In the genomic region with DNA sequence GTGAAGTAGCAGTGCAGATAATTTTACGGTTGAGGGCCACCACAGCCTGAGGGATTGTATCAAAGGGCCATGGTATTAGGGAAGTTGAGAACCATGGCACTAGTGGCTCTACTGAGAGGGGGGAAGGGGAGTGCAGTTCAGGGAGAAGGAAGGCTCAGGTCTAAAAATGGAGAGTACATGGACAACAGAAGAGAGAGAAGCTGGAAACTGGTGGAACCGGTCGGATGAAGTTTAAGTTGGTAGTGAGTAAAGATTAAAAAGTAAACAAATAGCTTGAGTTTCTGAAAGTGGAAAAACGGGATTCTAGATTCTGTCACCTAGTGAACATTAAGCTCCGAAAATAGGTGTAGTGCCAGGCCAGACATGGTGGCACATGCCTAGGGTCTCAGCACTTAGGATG, we compare ENCODE assay signal across 21 mouse cellular contexts. TPM values are rescaled to one million over a fixed set of nuclear protein-coding genes. Genes with fewer than 3 reads are reported as not detected.
DNase-seq lines count a peak whose midpoint lies in the region; ATAC-seq and TF ChIP-seq lines count a peak whose summit lies in the region.
"Had no signal": no experiment of that assay in that cellular context is flagged by ENCODE, and none has a peak within 500 bp of the region (broad histone marks: within the 10 kb centered on the region; RNA-seq: fewer than 3 reads in every experiment).

No protein-coding gene starts in this region.

- no peaks in the 10 kb centered on the region for H3K4me1 ChIP-seq in intestine, embryonic 15.5 days (replicated peaks)
- H3K4me1 ChIP-seq in intestine, postnatal 0 days (replicated peaks; ENCODE audit: control insufficient read depth, insufficient read depth, low read length): no peaks in the 10 kb centered on the region
- no peaks in the 10 kb centered on the region for H3K4me1 ChIP-seq in ES-E14 (ENCODE audit: control insufficient read depth in 2 of 2, insufficient read depth in 2 of 2, low read length in 2 of 2, poor library complexity in 1 of 2)
- no peaks in the 10 kb centered on the region for H3K4me1 ChIP-seq in lung, embryonic 14.5 days (ENCODE audit: insufficient read depth)
- H3K4me1 ChIP-seq: limb, embryonic 13.5 days; liver, embryonic 15.5 days had no signal

- no peak overlapping the region for H3K4me2 ChIP-seq in intestine, embryonic 15.5 days (replicated peaks)
- H3K4me2 ChIP-seq in intestine, postnatal 0 days (replicated peaks; ENCODE audit: low read depth): no peak overlapping the region
- no peak overlapping the region for H3K4me2 ChIP-seq in lung, embryonic 14.5 days
- H3K4me2 ChIP-seq: limb, embryonic 13.5 days; liver, embryonic 15.5 days; neural tube, embryonic 12.5 days had no signal

- in situ Hi-C loops in ES-E14 (cut with MboI; ENCODE audit: low sequenced_read_pairs in 2 of 2, unreplicated experiment in 2 of 2): loop anchor here in 1 of 2 experiments (10.0 kb wide), 1 partner anchor 154 kb away; a partner anchor contains a TSS

- no peak overlapping the region for H3K9ac ChIP-seq in intestine, embryonic 15.5 days
- no peak overlapping the region for H3K9ac ChIP-seq in intestine, postnatal 0 days (ENCODE audit: low read depth, low read length)
- no peak overlapping the region for H3K9ac ChIP-seq in ES-E14 (ENCODE audit: insufficient read depth, low read depth, low read length, poor library complexity, severe bottlenecking)
- no peak overlapping the region for H3K9ac ChIP-seq in lung, embryonic 14.5 days
- H3K9ac ChIP-seq: forebrain, postnatal 0 days; limb, embryonic 13.5 days; liver, embryonic 15.5 days; neural tube, embryonic 12.5 days had no signal

- H3K4me3 ChIP-seq in intestine, embryonic 15.5 days (replicated peaks): no peak overlapping the region
- no peak overlapping the region for H3K4me3 ChIP-seq in intestine, postnatal 0 days (ENCODE audit: low read depth, low read length)
- no peak overlapping the region for H3K4me3 ChIP-seq in ES-E14 (ENCODE audit: insufficient read depth in 1 of 2, low read depth in 1 of 2, low read length in 2 of 2, poor library complexity in 1 of 2, severe bottlenecking in 1 of 2)
- no peak overlapping the region for H3K4me3 ChIP-seq in lung, embryonic 14.5 days (ENCODE audit: low read depth, low read length)
- H3K4me3 ChIP-seq: heart, adult 2 months; left cerebral cortex, adult 2 months; limb, embryonic 13.5 days; liver, embryonic 15.5 days; neural tube, embryonic 12.5 days had no signal

- no peak overlapping the region for H3K27ac ChIP-seq in intestine, embryonic 15.5 days
- no peak overlapping the region for H3K27ac ChIP-seq in intestine, postnatal 0 days (ENCODE audit: low read depth, low read length)
- H3K27ac ChIP-seq in ES-E14 (ENCODE audit: insufficient read depth, low read depth, low read length, poor library complexity, severe bottlenecking): no peak overlapping the region
- H3K27ac ChIP-seq in lung, embryonic 14.5 days (ENCODE audit: low read depth): peak overlapping the region; percentile 50; the same call in 1 of the 2 replicates
- H3K27ac ChIP-seq: heart, adult 2 months; left cerebral cortex, adult 2 months; limb, embryonic 13.5 days; liver, embryonic 15.5 days; neural tube, embryonic 12.5 days had no signal

- no peaks in the 10 kb centered on the region for H3K36me3 ChIP-seq in intestine, embryonic 15.5 days
- H3K36me3 ChIP-seq in intestine, postnatal 0 days (ENCODE audit: control insufficient read depth, insufficient read depth): no peaks in the 10 kb centered on the region
- no peaks in the 10 kb centered on the region for H3K36me3 ChIP-seq in ES-E14 (ENCODE audit: control insufficient read depth, insufficient read depth, low read length, poor library complexity, severe bottlenecking)
- no peaks in the 10 kb centered on the region for H3K36me3 ChIP-seq in lung, embryonic 14.5 days (ENCODE audit: insufficient read depth)
- H3K36me3 ChIP-seq: limb, embryonic 13.5 days; liver, embryonic 15.5 days; neural tube, embryonic 12.5 days had no signal

- H3K27me3 ChIP-seq in intestine, embryonic 15.5 days (replicated peaks): no peaks in the 10 kb centered on the region
- H3K27me3 ChIP-seq in intestine, postnatal 0 days (replicated peaks; ENCODE audit: control insufficient read depth, insufficient read depth, low read length): no peaks in the 10 kb centered on the region
- no peaks in the 10 kb centered on the region for H3K27me3 ChIP-seq in lung, embryonic 14.5 days (ENCODE audit: insufficient read depth, low read length)
- H3K27me3 ChIP-seq: limb, embryonic 13.5 days; neural tube, embryonic 12.5 days had no signal

- peak; percentile 77 for ATAC-seq in intestine, embryonic 15.5 days
- ATAC-seq in intestine, postnatal 0 days: no peak
- peak; percentile 66; the same call in 1 of the 2 replicates for ATAC-seq in lung, embryonic 14.5 days (ENCODE audit: insufficient read depth)
- ATAC-seq: forebrain, postnatal 0 days had no signal

- intact Hi-C loops in heart, postnatal 36 days (cut with DNase I): no loop called here

- H3K9me3 ChIP-seq in intestine, embryonic 15.5 days: no peaks in the 10 kb centered on the region
- H3K9me3 ChIP-seq in intestine, postnatal 0 days (ENCODE audit: control insufficient read depth): no peaks in the 10 kb centered on the region
- no peaks in the 10 kb centered on the region for H3K9me3 ChIP-seq in ES-E14 (ENCODE audit: control insufficient read depth, insufficient read depth, low read depth, low read length)
- H3K9me3 ChIP-seq in lung, embryonic 14.5 days (ENCODE audit: low read depth, low read length): no peaks in the 10 kb centered on the region
- H3K9me3 ChIP-seq: liver, embryonic 15.5 days; neural tube, embryonic 12.5 days had no signal

- 63% methylated on average over 5 of the region's 5 CpGs for WGBS in intestine, embryonic 15.5 days
- 44% methylated on average over 5 of the region's 5 CpGs for WGBS in intestine, postnatal 0 days
- WGBS in lung, embryonic 14.5 days: 64% methylated on average over 5 of the region's 5 CpGs

- no peak for DNase-seq in ES-E14 (ENCODE audit: low read depth, low spot score)
- DNase-seq in lung, embryonic 14.5 days: peak; percentile 70
- DNase-seq in lung, postnatal 4 days: peak; percentile 23 to 54
- no peak for DNase-seq in adipocyte (ENCODE audit: low spot score)
- no peak for DNase-seq in heart, postnatal 36 days
- DNase-seq in right cerebral cortex, adult 18-20 months: no peak
- DNase-seq: adrenal gland, adult 8-10 months; cerebellum, adult 18-20 months; cerebellum, postnatal 36 days; forebrain, postnatal 0 days; heart, adult 2 months had no signal

- TF ChIP-seq CTCF in intestine, postnatal 0 days (IDR thresholded peaks at IDR 0.05; ENCODE audit: low read depth): no peak
- no peak for TF ChIP-seq CTCF in lung, embryonic 14.5 days (IDR thresholded peaks at IDR 0.05; ENCODE audit: low read depth)

TF ChIP-seq in ES-E14, 5 proteins besides CTCF, POLR2A, EP300 and RAD21:
- no peak for TF ChIP-seq ZNF384 (IDR thresholded peaks at IDR 0.05; ENCODE audit: low read depth, low read length)
- TF ChIP-seq MAFK (IDR thresholded peaks at IDR 0.05; ENCODE audit: insufficient read depth, low read depth, low read length): no peak
- TF ChIP-seq HCFC1 (IDR thresholded peaks at IDR 0.05; ENCODE audit: borderline replicate concordance, insufficient read depth, low read length): no peak
- 0 out of 2 replicates have a peak, but pooled peaks have one; percentile 3 for TF ChIP-seq CHD2 (IDR thresholded peaks at IDR 0.05; ENCODE audit: low read depth, low read length)
- TF ChIP-seq ZC3H11A (IDR thresholded peaks at IDR 0.05; ENCODE audit: borderline replicate concordance, low read depth, low read length): no peak

RNA-seq across cellular contexts. Expression of a gene that starts 16.2 kb away (rescaled TPM):
- polyA plus RNA-seq in intestine, embryonic 15.5 days (2015; fragmentation: Nextera tagmentation; extraction: Ambion mirVana): 10.4 and 15.8 TPM in 2 replicates
- polyA plus RNA-seq in intestine, postnatal 0 days (2015; fragmentation: Nextera tagmentation; extraction: Ambion mirVana): 5.0 and 6.1 TPM in 2 replicates
- 7.8 and 8.3 TPM in 2 replicates for total RNA-seq in ES-E14 (2012; rRNA removed)
- polyA plus RNA-seq in lung, embryonic 14.5 days (2014; fragmentation: Nextera tagmentation; extraction: Ambion mirVana): 14.2 and 15.6 TPM in 2 replicates
- total RNA-seq in heart, postnatal 36 days (2021): 1 to 10 TPM; 4.7 to 5.3 TPM
- total RNA-seq: monocyte, adult 5-6 weeks had no signal

RNA-seq across cellular contexts. Expression of a gene that starts 39.1 kb away (rescaled TPM):
- 0.09 and 0.34 TPM in 2 replicates for polyA plus RNA-seq in intestine, embryonic 15.5 days (2015; fragmentation: Nextera tagmentation; extraction: Ambion mirVana)
- polyA plus RNA-seq in intestine, postnatal 0 days (2015; fragmentation: Nextera tagmentation; extraction: Ambion mirVana): 0.07 TPM in 1 of 2 replicates, not detected in the other
- 0.37 and 0.40 TPM in 2 replicates for total RNA-seq in ES-E14 (2012; rRNA removed)
- polyA plus RNA-seq in lung, embryonic 14.5 days (2014; fragmentation: Nextera tagmentation; extraction: Ambion mirVana): 0.13 and 0.76 TPM in 2 replicates
- 10 to 100 TPM; 66.9 to 77.0 TPM for total RNA-seq in heart, postnatal 36 days (2021)
- total RNA-seq: megakaryocyte-erythroid progenitor cell, adult 5-6 weeks; monocyte, adult 5-6 weeks had no signal
- polyA plus RNA-seq: spleen, adult 2 months had no signal

RNA-seq across cellular contexts. Expression of a gene that starts 44.9 kb away (rescaled TPM):
- polyA plus RNA-seq in intestine, embryonic 15.5 days (2015; fragmentation: Nextera tagmentation; extraction: Ambion mirVana): 2.1 and 2.3 TPM in 2 replicates
- polyA plus RNA-seq in intestine, postnatal 0 days (2015; fragmentation: Nextera tagmentation; extraction: Ambion mirVana): 1.6 TPM in 2 replicates
- 103 and 124 TPM in 2 replicates for total RNA-seq in ES-E14 (2012; rRNA removed)
- 1.1 and 1.5 TPM in 2 replicates for polyA plus RNA-seq in lung, embryonic 14.5 days (2014; fragmentation: Nextera tagmentation; extraction: Ambion mirVana)
- 1 to 10 TPM in 1 of 2 experiments, under 1 TPM in 1; 0.89 to 1.7 TPM for total RNA-seq in heart, postnatal 36 days (2021)
- total RNA-seq: gastrocnemius, adult 8-10 months; megakaryocyte-erythroid progenitor cell, adult 5-6 weeks; monocyte, adult 5-6 weeks had no signal

Comparison
In these comparisons a context has a peak if more than half of its experiments do, and no peak if none do; other contexts are left out.
1. DNase-seq: peak in lung, embryonic 14.5 days (single experiment) and lung, postnatal 4 days (2 of 2); none in ES-E14 (single experiment), adipocyte (single experiment), heart, postnatal 36 days (0 of 2) and right cerebral cortex, adult 18-20 months (single experiment).